Mouse (Mus musculus) kidney, embryonic 14.5 days (tissue): ENCODE results near the gene Gmfb. TPM values are rescaled to one million over a fixed set of nuclear protein-coding genes. Genes with fewer than 3 reads are reported as not detected.

Experiments used
- ATAC-seq: fragments of 200-750 bp; cut with Nextera tagmentation; 2 replicates; pipeline ENCODE4 v1.8.0; 2017; ENCODE audit warnings: moderate number of reproducible peaks, mild to moderate bottlenecking, moderate TSS enrichment, moderate library complexity; ENCODE audit not compliant: low FRiP score, low TSS enrichment
- H3K27ac ChIP-seq: fragments of 300-500 bp; sonication (generic); 2 replicates; pipeline ENCODE4 v1.5.1; 2014; ENCODE audit warnings: low read depth, mild to moderate bottlenecking, low read length, moderate library complexity, mixed read lengths
- H3K27me3 ChIP-seq: fragments of 300-500 bp; sonication (generic); 2 replicates; pipeline ENCODE4 v1.6.1; 2014; ENCODE audit warnings: mild to moderate bottlenecking, low read length; ENCODE audit not compliant: control insufficient read depth, insufficient read depth
- H3K36me3 ChIP-seq: fragments of 300-500 bp; sonication (generic); 2 replicates; pipeline ENCODE4 v1.6.1; 2014; ENCODE audit warnings: low read length, mixed read lengths; ENCODE audit not compliant: control insufficient read depth, insufficient read depth
- H3K4me1 ChIP-seq: fragments of 300-500 bp; sonication (generic); 2 replicates; pipeline ENCODE4 v1.6.1; 2014; ENCODE audit warnings: low read length, mixed read lengths; ENCODE audit not compliant: control insufficient read depth, insufficient read depth
- H3K4me2 ChIP-seq: fragments of 300-500 bp; sonication (generic); replicated peaks from 2 replicates; pipeline ENCODE4 v1.6.1; 2014; ENCODE audit warnings: low read depth, mild to moderate bottlenecking, low read length
- H3K4me3 ChIP-seq: fragments of 300-500 bp; sonication (generic); 2 replicates; pipeline ENCODE4 v1.5.1; 2014; ENCODE audit warnings: mild to moderate bottlenecking, low read length
- H3K9ac ChIP-seq: fragments of 300-500 bp; sonication (generic); 2 replicates; pipeline ENCODE4 v1.6.1; 2014; ENCODE audit warnings: low read depth, mild to moderate bottlenecking, low read length, moderate library complexity
- H3K9me3 ChIP-seq: fragments of 300-500 bp; sonication (generic); 2 replicates; pipeline ENCODE4 v1.6.1; 2016; ENCODE audit warnings: low read length; ENCODE audit not compliant: control insufficient read depth
- WGBS: fragments of 180-500 bp; shearing (Covaris S2); extraction: QIAGEN DNeasy Blood & Tissue Kit; methylation state at CpG from one replicate; pipeline ENCODE4 v1.1.7; 2014; 5-methylcytosine and 5-hydroxymethylcytosine counted together
- polyA plus RNA-seq: library from polyadenylated mRNA; unstranded; fragments of >200 nt; fragmentation: Nextera tagmentation; extraction: Ambion mirVana; gene quantifications from 2 replicates; pipeline ENCODE4 v1.2.1, GENCODE M21; 2014

Gene Gmfb
- 53.8 and 89.9 TPM in 2 replicates for polyA plus RNA-seq

GRCm38 (mm10) chr14:46821873-46822716 is at the start of gene Gmfb:
Gene Gmfb, minus strand, starts transcription at chr14:46822242.
- H3K4me1 ChIP-seq: peaks cover 7% of the 10 kb centered on the region
- WGBS: under 1% methylated on average over 65 of the region's 65 CpGs
- H3K36me3 ChIP-seq: no peaks in the 10 kb centered on the region
- H3K27ac ChIP-seq: peak within 1 kb of the TSS; percentile 90
- H3K9ac ChIP-seq: peak within 1 kb of the TSS; percentile 89
- peak; percentile 97 for ATAC-seq
- H3K27me3 ChIP-seq: no peaks in the 10 kb centered on the region
- H3K4me3 ChIP-seq: peak within 1 kb of the TSS; percentile 70
- H3K9me3 ChIP-seq: no peaks in the 10 kb centered on the region
- peak within 1 kb of the TSS; percentile 48 for H3K4me2 ChIP-seq

- H3K9me3 ChIP-seq: no peaks in the 10 kb centered on the region
- H3K4me3 ChIP-seq: no peak overlapping the region
- no peak overlapping the region for H3K27ac ChIP-seq
- ATAC-seq: no peak
- H3K9ac ChIP-seq: no peak overlapping the region
- WGBS: 92% methylated on average over 5 of the region's 5 CpGs
- no peaks in the 10 kb centered on the region for H3K4me1 ChIP-seq
- H3K4me2 ChIP-seq: no peak overlapping the region
- no peaks in the 10 kb centered on the region for H3K36me3 ChIP-seq
- H3K27me3 ChIP-seq: no peaks in the 10 kb centered on the region
These were observed 40.9 kb upstream of the Gmfb start for GRCm38 (mm10) chr14:46862922-46863321.

DNA sequence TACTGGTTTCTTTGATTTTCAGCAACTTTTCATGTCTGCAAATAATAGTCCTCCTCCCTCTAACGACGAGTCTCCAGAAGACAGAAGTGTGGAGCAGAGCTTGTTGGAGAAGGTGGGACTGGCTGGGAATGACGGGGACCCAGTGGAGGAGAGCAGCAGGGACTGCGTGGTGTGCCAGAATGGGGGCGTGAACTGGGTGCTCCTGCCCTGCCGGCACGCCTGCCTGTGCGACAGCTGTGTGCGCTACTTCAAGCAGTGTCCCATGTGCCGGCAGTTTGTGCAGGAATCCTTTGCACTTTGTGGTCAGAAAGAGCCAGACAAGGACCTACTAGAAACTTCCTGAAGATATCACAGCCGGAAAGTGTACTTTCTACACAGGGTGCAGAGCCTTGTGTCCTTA is 31.6 kb upstream of the Gmfb start:
- Histone ChIP-seq H3K36me3 (peaks cover 5% of the 10 kb centered on the region; the same call in 1 of the 2 replicates), H3K9ac (no peak overlapping the region), H3K27me3 (no peaks in the 10 kb centered on the region), H3K9me3 (no peaks in the 10 kb centered on the region), H3K4me1 (no peaks in the 10 kb centered on the region), H3K27ac (no peak overlapping the region), H3K4me3 (no peak overlapping the region), H3K4me2 (no peak overlapping the region)
- 87% methylated on average over 11 of the region's 11 CpGs for WGBS
- no peak for ATAC-seq

DNA sequence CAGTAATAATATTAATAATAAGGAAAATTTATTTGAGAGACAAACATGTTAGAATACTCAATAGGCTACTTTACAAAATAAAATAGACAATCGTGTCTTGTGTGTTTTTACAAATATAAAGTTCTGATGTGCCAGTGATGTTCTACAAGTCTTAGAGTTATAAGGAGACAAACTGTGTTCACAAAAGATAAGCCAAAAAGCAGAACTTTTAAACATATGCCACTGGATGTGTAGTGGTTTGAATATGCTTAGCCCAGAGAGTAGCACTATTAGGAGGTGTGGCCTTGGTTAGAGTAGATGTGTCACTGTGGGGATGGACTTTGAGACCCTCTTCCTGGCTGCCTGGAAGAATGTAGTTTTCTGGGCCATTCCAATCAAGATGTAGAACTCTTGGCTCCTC is 27.7 kb upstream of the Gmfb start:
- no peaks in the 10 kb centered on the region for H3K9me3 ChIP-seq
- WGBS: 94% methylated on average over 1 of the region's 1 CpGs
- H3K4me1 ChIP-seq: no peaks in the 10 kb centered on the region
- H3K27me3 ChIP-seq: no peaks in the 10 kb centered on the region
- no peak overlapping the region for H3K4me3 ChIP-seq
- peaks cover 4% of the 10 kb centered on the region; the same call in 1 of the 2 replicates for H3K36me3 ChIP-seq
- ATAC-seq: no peak
- H3K27ac ChIP-seq: no peak overlapping the region
- no peak overlapping the region for H3K9ac ChIP-seq
- no peak overlapping the region for H3K4me2 ChIP-seq

DNA sequence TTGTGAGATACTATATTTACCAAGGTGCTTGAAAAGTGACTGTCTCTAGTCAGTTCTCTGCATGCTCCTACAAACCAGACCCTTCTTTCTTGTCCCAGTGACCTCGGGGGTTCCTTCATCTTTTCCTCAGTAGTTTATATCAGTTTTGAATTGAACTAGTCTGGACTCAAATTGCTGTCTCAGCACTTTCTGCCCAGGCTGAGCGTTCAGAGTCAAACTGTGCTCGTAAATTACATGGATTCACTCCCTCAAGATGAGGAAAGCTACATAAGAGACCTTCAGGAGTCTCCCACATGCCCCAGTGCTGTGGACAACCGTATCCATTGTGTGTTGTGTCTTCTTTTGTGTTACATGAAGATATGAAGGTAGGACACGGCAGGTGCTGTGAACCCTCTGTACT is 26.7 kb upstream of the Gmfb start:
- Histone ChIP-seq H3K9ac (no peak overlapping the region), H3K27ac (no peak overlapping the region), H3K4me3 (no peak overlapping the region), H3K4me1 (no peaks in the 10 kb centered on the region), H3K27me3 (no peaks in the 10 kb centered on the region), H3K9me3 (no peaks in the 10 kb centered on the region), H3K4me2 (no peak overlapping the region), H3K36me3 (no peaks in the 10 kb centered on the region; the same call in 1 of the 2 replicates)
- WGBS: 52% methylated on average over 5 of the region's 5 CpGs
- ATAC-seq: no peak

DNA sequence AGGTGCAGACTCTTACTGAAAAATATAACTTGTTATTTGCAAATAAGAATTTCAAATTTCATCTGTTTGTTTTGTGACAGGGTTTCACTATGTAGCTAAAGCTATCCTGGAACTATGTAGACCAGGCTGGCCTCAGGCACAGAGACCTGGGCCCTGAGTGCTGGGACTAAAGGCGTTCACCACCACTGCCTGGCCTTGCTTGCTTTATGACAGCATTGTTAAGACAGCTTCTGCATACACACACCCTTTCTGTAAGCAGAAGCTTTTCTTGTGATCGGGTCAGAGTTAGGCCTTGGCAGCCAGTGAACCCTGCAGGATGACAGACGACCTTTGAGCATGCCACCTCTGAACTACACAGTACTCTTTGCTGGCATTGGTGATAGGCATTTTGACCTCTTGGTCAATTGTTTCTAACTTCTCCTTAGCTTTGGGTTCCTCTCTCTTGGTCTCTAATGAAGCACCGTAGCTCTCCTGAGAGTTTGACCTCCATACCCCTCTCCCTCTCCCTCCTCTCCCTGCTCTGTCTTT is 26.1 kb upstream of the Gmfb start:
- H3K36me3 ChIP-seq: no peaks in the 10 kb centered on the region; the same call in 1 of the 2 replicates
- H3K27me3 ChIP-seq: no peaks in the 10 kb centered on the region
- H3K9ac ChIP-seq: no peak overlapping the region
- no peak overlapping the region for H3K27ac ChIP-seq
- 75% methylated on average over 4 of the region's 4 CpGs for WGBS
- H3K9me3 ChIP-seq: no peaks in the 10 kb centered on the region
- H3K4me2 ChIP-seq: no peak overlapping the region
- no peak for ATAC-seq
- no peaks in the 10 kb centered on the region for H3K4me1 ChIP-seq
- no peak overlapping the region for H3K4me3 ChIP-seq

GRCm38 (mm10) chr14:46845706-46846105 is 23.7 kb upstream of the Gmfb start:
- H3K4me1 ChIP-seq: no peaks in the 10 kb centered on the region
- H3K27ac ChIP-seq: no peak overlapping the region
- H3K27me3 ChIP-seq: no peaks in the 10 kb centered on the region
- no peak overlapping the region for H3K4me3 ChIP-seq
- no peak for ATAC-seq
- no peak overlapping the region for H3K4me2 ChIP-seq
- 92% methylated on average over 11 of the region's 11 CpGs for WGBS
- peaks cover 17% of the 10 kb centered on the region; the same call in 1 of the 2 replicates for H3K36me3 ChIP-seq
- no peaks in the 10 kb centered on the region for H3K9me3 ChIP-seq
- H3K9ac ChIP-seq: no peak overlapping the region

DNA sequence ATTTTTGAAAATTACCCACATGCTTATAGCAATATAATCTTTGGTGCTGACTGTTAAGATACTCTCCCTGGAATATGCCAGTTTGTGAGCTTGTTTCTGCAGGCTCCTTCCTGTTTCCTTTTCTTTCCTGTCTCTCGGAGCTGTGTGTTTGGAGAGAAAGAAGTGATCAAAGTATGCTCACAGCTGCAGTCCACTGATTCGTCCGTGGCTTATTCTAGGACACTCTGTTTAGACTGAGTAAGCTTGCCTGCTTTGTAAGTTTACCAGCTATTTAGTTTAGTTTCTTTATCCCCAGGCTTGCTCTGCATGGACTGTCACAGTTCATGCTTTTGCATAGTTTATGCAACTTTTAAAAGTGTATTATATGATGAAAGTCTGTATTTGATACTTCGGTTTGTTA is 17.3 kb upstream of the Gmfb start:
- Histone ChIP-seq H3K36me3 (peaks cover 24% of the 10 kb centered on the region; the same call in 1 of the 2 replicates), H3K4me1 (no peaks in the 10 kb centered on the region), H3K27ac (no peak overlapping the region), H3K27me3 (no peaks in the 10 kb centered on the region), H3K9ac (no peak overlapping the region), H3K9me3 (no peaks in the 10 kb centered on the region), H3K4me2 (no peak overlapping the region), H3K4me3 (no peak overlapping the region)
- ATAC-seq: no peak
- WGBS: 79% methylated on average over 4 of the region's 4 CpGs
